Mouse (Mus musculus) G1E (cell line): Measurements from ENCODE around the gene Cfap69.

Experiments
- CTCF ChIP-seq: IDR thresholded peaks from 2 replicates; pipeline ENCODE4 v1.5.1; 2012; ENCODE audit warnings: low read depth, low read length, inconsistent platforms, mixed read lengths
- GATA1 ChIP-seq: IDR thresholded peaks from 2 replicates; pipeline ENCODE4 v1.6.1; 2012; ENCODE audit warnings: borderline replicate concordance, low read length, inconsistent platforms, mixed read lengths
- POLR2AphosphoS5 ChIP-seq: IDR thresholded peaks from 2 replicates; pipeline ENCODE4 v1.6.1; 2012; ENCODE audit warnings: low read depth, low read length, inconsistent platforms; ENCODE audit not compliant: insufficient replicate concordance
- TAL1 ChIP-seq: conservative IDR thresholded peaks from 2 replicates; pipeline ENCODE4 v1.6.1; 2012; ENCODE audit warnings: low read depth, low read length, inconsistent platforms, mixed read lengths

DNA sequence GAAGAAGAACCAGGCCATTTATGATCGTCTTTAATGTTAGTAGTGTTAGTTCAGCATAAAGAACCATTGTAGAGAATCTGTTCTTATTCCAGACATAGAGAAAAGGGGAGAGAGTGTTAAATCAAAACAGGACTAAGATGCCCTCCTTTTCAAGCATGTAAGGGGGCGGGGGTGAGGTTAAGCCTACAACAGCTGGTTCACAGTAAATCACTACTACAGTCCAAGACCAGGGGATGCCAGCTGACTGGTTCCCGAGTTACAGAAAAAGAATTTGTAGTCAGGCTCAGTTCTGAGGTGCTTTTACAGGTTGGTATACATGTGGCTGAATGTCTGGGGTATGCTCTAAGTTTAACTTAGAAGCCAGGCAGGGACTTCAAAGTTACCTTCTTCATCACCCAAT lies 12.0 kb upstream of the Cfap69 start:
- TF ChIP-seq CTCF: no peak
- TF ChIP-seq TAL1: no peak
- TF ChIP-seq GATA1: no peak
- no peak for TF ChIP-seq POLR2AphosphoS5
